Mouse (Mus musculus) forebrain, embryonic 10.5 days (tissue): ENCODE measurements around the gene Hrc. TPM values are rescaled to one million over a fixed set of nuclear protein-coding genes. Genes with fewer than 3 reads are reported as not detected.

Experiments
- DNase-seq: peaks from one replicate; pipeline ENCODE4 v3.0.0-alpha.2; 2017; ENCODE audit warnings: low spot score; ENCODE audit errors: extremely low spot score
- H3K27ac ChIP-seq: fragments of 300-500 bp; sonication (generic); 2 replicates; pipeline ENCODE4 v1.5.1; 2016; ENCODE audit warnings: mild to moderate bottlenecking
- H3K27me3 ChIP-seq: fragments of 300-500 bp; sonication (generic); 2 replicates; pipeline ENCODE4 v1.6.1; 2016; ENCODE audit warnings: mild to moderate bottlenecking; ENCODE audit not compliant: poor library complexity, severe bottlenecking
- H3K36me3 ChIP-seq: fragments of 300-500 bp; sonication (generic); replicated peaks from 2 replicates; pipeline ENCODE4 v1.6.1; 2016; ENCODE audit warnings: mild to moderate bottlenecking, moderate library complexity
- H3K4me1 ChIP-seq: fragments of 300-500 bp; sonication (generic); 2 replicates; pipeline ENCODE4 v1.6.1; 2016
- H3K4me3 ChIP-seq: fragments of 300-500 bp; sonication (generic); 2 replicates; pipeline ENCODE4 v1.5.1; 2016; ENCODE audit warnings: mild to moderate bottlenecking, moderate library complexity
- H3K9me3 ChIP-seq: fragments of 300-500 bp; sonication (generic); 2 replicates; pipeline ENCODE4 v1.6.1; 2016; ENCODE audit warnings: mild to moderate bottlenecking, moderate library complexity
- WGBS: fragments of 180-500 bp; shearing (Covaris S2); methylation state at CpG from one replicate; pipeline ENCODE4 v1.1.7; 2016; 5-methylcytosine and 5-hydroxymethylcytosine counted together
- polyA plus RNA-seq: library from polyadenylated mRNA; unstranded; fragments of >200 nt; fragmentation: Nextera tagmentation; extraction: Ambion mirVana; gene quantifications from 2 replicates; pipeline ENCODE4 v1.2.1, GENCODE M21; 2016

The Hrc gene
- polyA plus RNA-seq, 1 experiment from 2014 or later: 0.31 TPM

DNA sequence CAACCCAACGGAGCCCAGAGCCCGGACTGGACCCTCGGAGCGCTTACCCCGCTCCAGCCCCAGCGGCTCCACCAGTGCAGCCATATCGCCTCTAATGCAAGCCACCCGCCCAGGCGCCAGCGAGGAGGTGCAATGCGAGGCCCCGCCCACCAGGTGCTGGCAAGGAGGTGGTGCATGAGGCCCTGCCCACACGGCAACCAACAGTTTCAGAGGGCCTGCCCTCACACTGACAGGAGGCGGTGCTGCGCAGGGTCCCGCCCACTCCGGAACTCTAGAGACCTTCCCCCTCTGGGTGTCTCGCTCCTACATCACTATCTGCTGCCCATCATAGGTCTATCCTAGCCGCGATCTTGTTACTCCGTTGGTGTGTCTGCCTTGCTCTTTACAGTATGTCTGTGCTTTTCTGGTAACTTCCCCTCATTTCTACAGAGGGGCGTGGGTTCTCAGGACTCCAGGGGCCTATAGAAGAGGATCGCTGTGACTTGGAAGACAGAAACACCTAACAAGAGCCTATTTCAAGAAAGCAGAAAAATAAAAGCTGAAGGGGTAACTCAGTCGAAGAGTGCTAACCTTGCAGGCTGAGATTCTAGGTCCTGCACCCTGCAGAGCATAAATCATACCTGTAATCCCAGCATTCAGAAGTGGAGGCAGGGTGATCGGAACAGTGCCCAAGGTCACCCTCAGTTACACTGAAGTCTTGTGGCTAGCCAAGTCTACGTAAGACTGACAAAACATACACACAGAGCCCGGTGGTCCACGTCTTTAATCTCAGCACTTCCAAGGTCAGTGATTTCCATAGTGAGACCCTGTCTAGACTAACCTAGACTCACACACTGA, 35.6 kb downstream of the Hrc start, which contains the start of gene Lin7b:
Gene Lin7b, minus strand, starts transcription at position 109 of the 837 bp plus-strand sequence.
- Histone ChIP-seq H3K4me3 (peak within 1 kb of the TSS; percentile 60), H3K36me3 (peaks cover 42% of the 10 kb centered on the region), H3K27me3 (peaks cover 39% of the 10 kb centered on the region), H3K4me1 (peaks cover 48% of the 10 kb centered on the region), H3K9me3 (no peaks in the 10 kb centered on the region), H3K27ac (peak within 1 kb of the TSS; percentile 54)
- 13% methylated on average over 28 of the region's 28 CpGs for WGBS
- peak; percentile 87 for DNase-seq

GRCm38 (mm10) chr7:45372371-45372770, 37.3 kb downstream of the Hrc start:
- Histone ChIP-seq H3K36me3 (peaks cover 59% of the 10 kb centered on the region), H3K4me3 (no peak overlapping the region), H3K9me3 (no peaks in the 10 kb centered on the region), H3K27me3 (peaks cover 29% of the 10 kb centered on the region), H3K4me1 (peaks cover 35% of the 10 kb centered on the region), H3K27ac (no peak overlapping the region)
- WGBS: 88% methylated on average over 5 of the region's 5 CpGs
- no peak for DNase-seq

DNA sequence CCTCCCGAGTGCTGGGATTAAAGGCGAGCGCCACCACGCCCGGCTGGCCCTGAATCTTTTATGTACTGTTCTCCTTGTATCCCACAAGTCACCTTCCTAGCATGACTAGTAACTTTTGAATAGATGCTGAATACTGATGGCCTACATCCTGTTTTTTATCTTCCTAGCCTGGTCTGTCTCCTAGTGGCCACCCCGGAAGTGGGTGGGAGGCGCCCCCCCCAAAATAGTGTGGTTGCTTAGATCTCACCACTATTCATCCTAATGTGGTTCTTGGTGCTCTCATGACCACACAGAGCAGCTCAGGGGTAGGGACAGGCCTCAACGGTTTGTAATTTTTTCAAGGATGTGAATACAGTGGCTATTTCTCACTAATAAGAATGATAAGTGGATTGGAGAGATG, 39.5 kb downstream of the Hrc start:
- Histone ChIP-seq H3K9me3 (no peaks in the 10 kb centered on the region), H3K27me3 (peaks cover 9% of the 10 kb centered on the region), H3K4me3 (no peak overlapping the region), H3K36me3 (peaks cover 81% of the 10 kb centered on the region), H3K27ac (no peak overlapping the region), H3K4me1 (peaks cover 21% of the 10 kb centered on the region)
- 96% methylated on average over 8 of the region's 8 CpGs for WGBS
- no peak for DNase-seq

- H3K4me3 ChIP-seq: no peak overlapping the region
- H3K27ac ChIP-seq: no peak overlapping the region
- H3K9me3 ChIP-seq: no peaks in the 10 kb centered on the region
- no peaks in the 10 kb centered on the region for H3K27me3 ChIP-seq
- H3K36me3 ChIP-seq: peaks cover 95% of the 10 kb centered on the region
- 87% methylated on average over 1 of the region's 1 CpGs for WGBS
- H3K4me1 ChIP-seq: peaks cover 7% of the 10 kb centered on the region
- no peak for DNase-seq
Observed at GRCm38 (mm10) chr7:45376057-45376456, 41.0 kb downstream of the Hrc start.

DNA sequence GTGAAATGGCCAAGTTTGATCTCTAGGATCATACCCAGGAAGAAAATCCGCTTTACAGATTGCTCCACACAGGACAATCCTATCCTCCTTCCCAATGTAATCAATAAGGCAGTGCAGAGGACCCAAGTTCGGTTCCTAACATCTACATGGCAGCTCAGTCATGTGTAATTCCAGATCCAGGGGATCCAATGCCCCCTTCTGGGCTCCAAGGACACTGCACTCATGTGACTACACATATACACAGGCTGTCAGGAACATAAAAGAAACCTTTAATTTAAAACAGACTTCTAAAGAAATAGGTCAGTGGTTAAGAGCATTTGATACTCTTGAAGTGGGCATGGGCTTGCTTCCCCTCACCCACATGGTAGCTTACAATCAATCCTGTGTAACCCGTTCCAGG, 51.0 kb downstream of the Hrc start:
- no peaks in the 10 kb centered on the region for H3K4me1 ChIP-seq
- no peak for DNase-seq
- H3K4me3 ChIP-seq: no peak overlapping the region
- H3K27me3 ChIP-seq: no peaks in the 10 kb centered on the region
- 88% methylated on average over 3 of the region's 3 CpGs for WGBS
- no peak overlapping the region for H3K27ac ChIP-seq
- H3K36me3 ChIP-seq: peaks cover 100% of the 10 kb centered on the region
- no peaks in the 10 kb centered on the region for H3K9me3 ChIP-seq

Other genes starting within 250 kb of the Hrc start
- gene Rcn3, start 243.1 kb upstream of the Hrc start, polyA plus RNA-seq: 101 and 113 TPM in 2 replicates
- 5.5 and 5.9 TPM in 2 replicates for gene Fcgrt, start 231.4 kb upstream of the Hrc start, polyA plus RNA-seq
- 1,843 and 1,853 TPM in 2 replicates for gene Rps11, start 210.9 kb upstream of the Hrc start, polyA plus RNA-seq
- gene Rpl13a, start 206.5 kb upstream of the Hrc start, polyA plus RNA-seq: 1,219 and 1,234 TPM in 2 replicates
- 0.11 and 0.27 TPM in 2 replicates for gene Gm45713, start 199.1 kb upstream of the Hrc start, polyA plus RNA-seq
- gene Flt3l, start 198.9 kb upstream of the Hrc start, polyA plus RNA-seq: 1.1 and 1.4 TPM in 2 replicates
- gene Pih1d1, start 181.0 kb upstream of the Hrc start, polyA plus RNA-seq: 98.5 and 99.6 TPM in 2 replicates
- 53.0 and 55.1 TPM in 2 replicates for gene Aldh16a1, start 180.7 kb upstream of the Hrc start, polyA plus RNA-seq
- 0.95 and 1.2 TPM in 2 replicates for gene Slc17a7, start 171.3 kb upstream of the Hrc start, polyA plus RNA-seq
- gene Gfy, start 155.7 kb upstream of the Hrc start, polyA plus RNA-seq: 0.15 TPM in 1 of 2 replicates, not detected in the other
- 0.33 TPM in 1 of 2 replicates, not detected in the other for gene Pth2, start 154.3 kb upstream of the Hrc start, polyA plus RNA-seq
- gene Ccdc155, start 130.4 kb upstream of the Hrc start, polyA plus RNA-seq: 0.57 and 0.66 TPM in 2 replicates
- 1.0 TPM in 2 replicates for gene Dkkl1, start 123.1 kb upstream of the Hrc start, polyA plus RNA-seq
- gene Tead2, start 119.5 kb upstream of the Hrc start, polyA plus RNA-seq: 337 and 380 TPM in 2 replicates
- gene Cd37, start 96.2 kb upstream of the Hrc start, polyA plus RNA-seq: 1.1 TPM in 2 replicates
- gene Slc6a16, start 94.2 kb upstream of the Hrc start, polyA plus RNA-seq: not detected in 2 replicates
- not detected in 2 replicates for gene Slc6a21, start 57.8 kb upstream of the Hrc start, polyA plus RNA-seq
- 8.3 and 8.9 TPM in 2 replicates for gene Trpm4, start 1.5 kb upstream of the Hrc start, polyA plus RNA-seq
- gene Ppfia3, start 31.7 kb downstream of the Hrc start, polyA plus RNA-seq: 6.0 and 8.9 TPM in 2 replicates
- 0.47 and 0.81 TPM in 2 replicates for gene Lin7b, start 35.3 kb downstream of the Hrc start, polyA plus RNA-seq
- gene Snrnp70, start 60.5 kb downstream of the Hrc start, polyA plus RNA-seq: 295 TPM in 2 replicates
- gene Kcna7, start 70.4 kb downstream of the Hrc start, polyA plus RNA-seq: not detected in 2 replicates
- 0.46 and 0.87 TPM in 2 replicates for gene Ntf5, start 78.4 kb downstream of the Hrc start, polyA plus RNA-seq
- not detected in 2 replicates for gene Lhb, start 85.5 kb downstream of the Hrc start, polyA plus RNA-seq
- gene Gys1, start 99.6 kb downstream of the Hrc start, polyA plus RNA-seq: 39.0 and 41.6 TPM in 2 replicates
- 235 and 237 TPM in 2 replicates for gene Ruvbl2, start 102.8 kb downstream of the Hrc start, polyA plus RNA-seq
- gene Ftl1, start 124.6 kb downstream of the Hrc start, polyA plus RNA-seq: 5,105 and 5,277 TPM in 2 replicates
- 247 and 254 TPM in 2 replicates for gene Bax, start 131.6 kb downstream of the Hrc start, polyA plus RNA-seq
- 0.12 and 0.20 TPM in 2 replicates for gene Tulp2, start 146.6 kb downstream of the Hrc start, polyA plus RNA-seq
- not detected in 2 replicates for gene Gm45808, start 151.5 kb downstream of the Hrc start, polyA plus RNA-seq
- 6.4 and 7.2 TPM in 2 replicates for gene Dhdh, start 153.5 kb downstream of the Hrc start, polyA plus RNA-seq
- 99.3 and 106 TPM in 2 replicates for gene Nucb1, start 175.1 kb downstream of the Hrc start, polyA plus RNA-seq
- gene Ppp1r15a, start 191.0 kb downstream of the Hrc start, polyA plus RNA-seq: 16.4 and 17.7 TPM in 2 replicates
- 1.1 and 1.2 TPM in 2 replicates for gene Plekha4, start 191.0 kb downstream of the Hrc start, polyA plus RNA-seq
- 0.39 and 0.63 TPM in 2 replicates for gene Hsd17b14, start 219.6 kb downstream of the Hrc start, polyA plus RNA-seq
- gene Bcat2, start 234.9 kb downstream of the Hrc start, polyA plus RNA-seq: 38.2 and 39.1 TPM in 2 replicates